Mouse (Mus musculus) intestine, embryonic 15.5 days (tissue): ENCODE results near the gene Trim66. TPM values are rescaled to one million over a fixed set of nuclear protein-coding genes. Genes with fewer than 3 reads are reported as not detected.

Experiments
- ATAC-seq: fragments of 200-750 bp; cut with Nextera tagmentation; 2 replicates; pipeline ENCODE4 v1.8.0; 2017; ENCODE audit warnings: moderate TSS enrichment, moderate library complexity
- H3K27ac ChIP-seq: fragments of 300-500 bp; sonication (generic); 2 replicates; pipeline ENCODE4 v1.5.1; 2015; ENCODE audit warnings: mild to moderate bottlenecking, inconsistent platforms
- H3K27me3 ChIP-seq: fragments of 300-500 bp; sonication (generic); replicated peaks from 2 replicates; pipeline ENCODE4 v1.6.1; 2015; ENCODE audit warnings: inconsistent platforms
- H3K36me3 ChIP-seq: fragments of 300-500 bp; sonication (generic); 2 replicates; pipeline ENCODE4 v1.6.1; 2015; ENCODE audit warnings: inconsistent platforms
- H3K4me1 ChIP-seq: fragments of 300-500 bp; sonication (generic); replicated peaks from 2 replicates; pipeline ENCODE4 v1.6.1; 2015; ENCODE audit warnings: inconsistent platforms
- H3K4me2 ChIP-seq: fragments of 300-500 bp; sonication (generic); replicated peaks from 2 replicates; pipeline ENCODE4 v1.6.1; 2015; ENCODE audit warnings: mild to moderate bottlenecking, inconsistent platforms
- H3K4me3 ChIP-seq: fragments of 300-500 bp; sonication (generic); replicated peaks from 2 replicates; pipeline ENCODE4 v1.5.1; 2015; ENCODE audit warnings: inconsistent platforms
- H3K9ac ChIP-seq: fragments of 300-500 bp; sonication (generic); 2 replicates; pipeline ENCODE4 v1.6.1; 2015; ENCODE audit warnings: inconsistent platforms
- H3K9me3 ChIP-seq: fragments of 300-500 bp; sonication (generic); 2 replicates; pipeline ENCODE4 v1.6.1; 2016; ENCODE audit warnings: inconsistent platforms
- WGBS: fragments of 180-500 bp; shearing (Covaris S2); methylation state at CpG from one replicate; pipeline ENCODE4 v1.1.7; 2015; 5-methylcytosine and 5-hydroxymethylcytosine counted together
- polyA plus RNA-seq: library from polyadenylated mRNA; unstranded; fragments of >200 nt; fragmentation: Nextera tagmentation; extraction: Ambion mirVana; gene quantifications from 2 replicates; pipeline ENCODE4 v1.2.1, GENCODE M21; 2015

Gene Trim66
- polyA plus RNA-seq, 1 experiment from 2014 or later = 0.01 TPM

GRCm38 (mm10) chr7:109518838-109519696 lies 11.1 kb upstream of the Trim66 start, which contains the start of gene Rpl27a:
Gene Rpl27a (plus strand): TSS chr7:109519147.
- Histone ChIP-seq H3K4me1 (peaks cover 14% of the 10 kb centered on the region), H3K9ac (peak within 1 kb of the TSS; percentile 98), H3K9me3 (no peaks in the 10 kb centered on the region), H3K36me3 (peaks cover 15% of the 10 kb centered on the region), H3K27me3 (no peaks in the 10 kb centered on the region), H3K4me2 (peak within 1 kb of the TSS; percentile 79), H3K27ac (peak within 1 kb of the TSS; percentile 93), H3K4me3 (peak within 1 kb of the TSS; percentile 96)
- peak; percentile 96 for ATAC-seq
- under 1% methylated on average over 72 of the region's 72 CpGs for WGBS

DNA sequence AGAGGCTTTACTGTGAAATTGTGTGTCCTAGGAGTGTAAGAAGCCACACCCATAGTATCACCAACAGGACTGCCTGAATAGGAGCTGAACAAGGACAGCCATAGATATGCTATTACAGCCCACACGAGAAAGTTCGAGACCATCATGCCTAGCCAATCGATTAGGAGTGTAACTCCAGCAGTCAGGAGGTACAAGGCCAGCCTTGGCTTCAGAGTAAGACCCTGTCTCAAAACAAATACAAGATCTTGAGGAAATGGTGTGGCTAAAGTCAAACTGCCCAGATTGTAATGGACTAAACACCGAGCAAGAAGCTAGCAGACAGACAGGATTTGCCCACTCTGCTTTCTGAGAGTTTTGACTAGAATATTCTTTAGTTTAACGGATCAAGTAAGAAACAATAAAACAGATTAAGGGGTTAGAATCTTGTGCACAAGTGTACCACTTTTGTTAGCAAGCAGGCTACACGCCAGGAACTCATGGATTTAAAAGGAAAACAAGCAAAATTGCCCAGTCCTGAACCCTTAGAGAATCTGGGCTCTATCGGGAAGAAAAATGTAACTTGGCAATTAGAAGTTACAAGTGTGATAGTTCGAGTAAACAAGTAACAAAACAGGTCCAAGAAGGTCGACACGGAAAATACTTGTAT lies 10.2 kb upstream of the Trim66 start:
- peak overlapping the region; percentile 96 for H3K4me3 ChIP-seq
- H3K27me3 ChIP-seq = no peaks in the 10 kb centered on the region
- ATAC-seq = peak; percentile 24; the same call in 1 of the 2 replicates
- peak overlapping the region; percentile 61 for H3K4me2 ChIP-seq
- H3K9me3 ChIP-seq = no peaks in the 10 kb centered on the region
- peaks cover 14% of the 10 kb centered on the region for H3K4me1 ChIP-seq
- peak overlapping the region; percentile 93 for H3K27ac ChIP-seq
- H3K36me3 ChIP-seq = peaks cover 9% of the 10 kb centered on the region; the same call in 1 of the 2 replicates
- peak overlapping the region; percentile 45 for H3K9ac ChIP-seq
- 12% methylated on average over 10 of the region's 10 CpGs for WGBS

- no peaks in the 10 kb centered on the region for H3K27me3 ChIP-seq
- no peak for ATAC-seq
- H3K4me2 ChIP-seq = no peak overlapping the region
- peaks cover 14% of the 10 kb centered on the region for H3K4me1 ChIP-seq
- H3K27ac ChIP-seq = no peak overlapping the region
- 90% methylated on average over 3 of the region's 3 CpGs for WGBS
- H3K36me3 ChIP-seq = no peaks in the 10 kb centered on the region
- H3K9ac ChIP-seq = no peak overlapping the region
- no peak overlapping the region for H3K4me3 ChIP-seq
- H3K9me3 ChIP-seq = no peaks in the 10 kb centered on the region
These were observed 8.6 kb upstream of the Trim66 start for GRCm38 (mm10) chr7:109516500-109516899.

GRCm38 (mm10) chr7:109511838-109512237 lies 3.9 kb upstream of the Trim66 start:
- H3K9ac ChIP-seq = no peak overlapping the region
- H3K9me3 ChIP-seq = no peaks in the 10 kb centered on the region
- no peaks in the 10 kb centered on the region for H3K4me1 ChIP-seq
- H3K36me3 ChIP-seq = no peaks in the 10 kb centered on the region
- 84% methylated on average over 3 of the region's 3 CpGs for WGBS
- no peak overlapping the region for H3K4me3 ChIP-seq
- H3K4me2 ChIP-seq = no peak overlapping the region
- no peak for ATAC-seq
- H3K27ac ChIP-seq = no peak overlapping the region
- no peaks in the 10 kb centered on the region for H3K27me3 ChIP-seq

DNA sequence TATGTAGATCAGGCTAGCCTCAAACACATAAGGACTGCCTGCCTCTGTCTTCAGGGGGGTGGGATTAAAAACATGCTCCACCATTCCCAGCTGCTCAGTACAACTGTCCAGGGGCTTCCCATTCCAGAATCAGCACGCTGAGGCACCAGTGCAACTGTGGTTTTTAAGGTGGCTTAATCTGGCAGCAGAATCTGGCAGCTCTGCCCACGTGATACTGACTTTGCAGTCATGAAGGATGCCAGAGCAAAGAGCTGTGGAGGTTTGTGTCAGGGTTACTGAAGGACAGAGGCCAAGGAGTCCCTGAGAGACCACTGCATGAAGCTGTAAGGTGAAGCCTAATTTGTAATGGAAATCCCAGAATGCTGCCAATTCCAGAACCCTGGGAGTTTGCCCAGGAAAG lies 2.9 kb upstream of the Trim66 start:
- Histone ChIP-seq H3K9ac (no peak overlapping the region), H3K4me2 (no peak overlapping the region), H3K4me3 (no peak overlapping the region), H3K4me1 (no peaks in the 10 kb centered on the region), H3K27ac (no peak overlapping the region), H3K9me3 (no peaks in the 10 kb centered on the region), H3K27me3 (no peaks in the 10 kb centered on the region), H3K36me3 (no peaks in the 10 kb centered on the region)
- 62% methylated on average over 2 of the region's 2 CpGs for WGBS
- ATAC-seq = no peak

DNA sequence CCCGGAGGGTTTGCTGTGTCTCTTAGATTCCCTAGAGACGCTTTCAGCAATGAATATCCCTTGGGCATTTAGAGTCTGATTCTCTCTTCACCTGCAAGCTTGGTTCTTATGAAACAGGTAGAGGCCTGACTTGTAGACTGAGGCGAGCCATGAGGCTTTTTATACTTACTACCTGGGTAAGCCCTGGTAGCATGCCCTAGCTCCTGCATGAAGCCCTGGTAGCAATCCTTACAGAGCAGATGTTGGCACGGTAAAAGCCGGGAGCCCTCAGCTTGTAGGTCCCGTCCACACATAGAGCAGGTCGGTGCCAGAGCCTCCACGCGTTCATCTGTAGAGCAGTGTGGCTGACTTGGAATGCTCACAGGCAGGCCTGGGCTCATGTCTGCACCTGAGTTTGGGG lies 362 bp downstream of the Trim66 start:
- Histone ChIP-seq H3K9ac (no peak overlapping the region), H3K4me3 (no peak overlapping the region), H3K27me3 (no peaks in the 10 kb centered on the region), H3K36me3 (no peaks in the 10 kb centered on the region), H3K4me1 (no peaks in the 10 kb centered on the region), H3K9me3 (no peaks in the 10 kb centered on the region), H3K27ac (no peak overlapping the region), H3K4me2 (no peak overlapping the region)
- ATAC-seq = no peak
- WGBS = 50% methylated on average over 9 of the region's 9 CpGs

DNA sequence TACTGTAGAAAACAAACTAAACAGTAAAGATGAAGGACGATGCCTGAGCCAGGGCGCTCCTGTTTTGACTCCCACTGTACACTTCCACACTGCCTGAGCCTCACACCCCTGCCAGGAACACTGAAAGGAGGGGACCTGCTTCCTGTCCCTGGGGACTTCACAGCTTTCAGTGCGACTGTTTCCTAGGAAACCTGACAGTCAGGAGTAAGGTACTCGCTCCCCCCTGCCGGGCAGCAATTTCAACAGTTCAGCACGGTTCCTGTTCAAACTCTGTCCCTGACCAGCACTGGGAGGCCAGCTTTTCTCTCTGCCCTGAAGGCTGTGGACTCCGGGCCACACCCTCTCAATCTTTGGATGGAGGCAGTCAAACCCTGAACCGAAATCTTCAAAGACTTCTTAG lies 815 bp downstream of the Trim66 start:
- no peak overlapping the region for H3K27ac ChIP-seq
- no peak overlapping the region for H3K4me3 ChIP-seq
- no peak overlapping the region for H3K4me2 ChIP-seq
- H3K36me3 ChIP-seq = no peaks in the 10 kb centered on the region
- H3K4me1 ChIP-seq = no peaks in the 10 kb centered on the region
- no peak overlapping the region for H3K9ac ChIP-seq
- WGBS = 14% methylated on average over 8 of the region's 8 CpGs
- ATAC-seq = no peak
- no peaks in the 10 kb centered on the region for H3K27me3 ChIP-seq
- no peaks in the 10 kb centered on the region for H3K9me3 ChIP-seq

DNA sequence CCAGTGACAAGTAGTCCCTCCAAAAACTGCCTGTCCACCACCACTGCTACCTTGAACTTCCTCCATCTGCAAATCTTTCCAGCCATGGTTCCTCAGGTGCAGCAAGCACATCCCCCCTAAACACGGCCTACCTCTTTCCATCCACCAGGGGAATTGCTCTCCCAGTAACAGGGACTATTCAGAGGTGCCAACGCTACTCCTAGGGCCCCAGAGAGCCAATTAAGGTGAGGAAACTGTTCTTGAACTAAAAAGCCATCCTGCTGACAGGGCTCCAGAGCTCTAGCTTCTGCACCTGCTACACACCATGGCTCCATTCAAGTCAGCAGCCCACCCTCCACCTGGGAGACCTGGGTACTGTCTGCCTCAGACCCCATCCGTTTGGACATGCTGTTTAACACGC lies 10.4 kb downstream of the Trim66 start:
- Histone ChIP-seq H3K27ac (no peak overlapping the region), H3K4me2 (no peak overlapping the region), H3K9ac (no peak overlapping the region), H3K27me3 (peaks cover 8% of the 10 kb centered on the region; the same call in 1 of the 2 replicates), H3K36me3 (no peaks in the 10 kb centered on the region), H3K9me3 (no peaks in the 10 kb centered on the region), H3K4me3 (no peak overlapping the region), H3K4me1 (0 out of 2 replicates have a peak, but pooled peaks cover 5% of the 10 kb centered on the region)
- no peak for ATAC-seq
- 67% methylated on average over 4 of the region's 4 CpGs for WGBS

DNA sequence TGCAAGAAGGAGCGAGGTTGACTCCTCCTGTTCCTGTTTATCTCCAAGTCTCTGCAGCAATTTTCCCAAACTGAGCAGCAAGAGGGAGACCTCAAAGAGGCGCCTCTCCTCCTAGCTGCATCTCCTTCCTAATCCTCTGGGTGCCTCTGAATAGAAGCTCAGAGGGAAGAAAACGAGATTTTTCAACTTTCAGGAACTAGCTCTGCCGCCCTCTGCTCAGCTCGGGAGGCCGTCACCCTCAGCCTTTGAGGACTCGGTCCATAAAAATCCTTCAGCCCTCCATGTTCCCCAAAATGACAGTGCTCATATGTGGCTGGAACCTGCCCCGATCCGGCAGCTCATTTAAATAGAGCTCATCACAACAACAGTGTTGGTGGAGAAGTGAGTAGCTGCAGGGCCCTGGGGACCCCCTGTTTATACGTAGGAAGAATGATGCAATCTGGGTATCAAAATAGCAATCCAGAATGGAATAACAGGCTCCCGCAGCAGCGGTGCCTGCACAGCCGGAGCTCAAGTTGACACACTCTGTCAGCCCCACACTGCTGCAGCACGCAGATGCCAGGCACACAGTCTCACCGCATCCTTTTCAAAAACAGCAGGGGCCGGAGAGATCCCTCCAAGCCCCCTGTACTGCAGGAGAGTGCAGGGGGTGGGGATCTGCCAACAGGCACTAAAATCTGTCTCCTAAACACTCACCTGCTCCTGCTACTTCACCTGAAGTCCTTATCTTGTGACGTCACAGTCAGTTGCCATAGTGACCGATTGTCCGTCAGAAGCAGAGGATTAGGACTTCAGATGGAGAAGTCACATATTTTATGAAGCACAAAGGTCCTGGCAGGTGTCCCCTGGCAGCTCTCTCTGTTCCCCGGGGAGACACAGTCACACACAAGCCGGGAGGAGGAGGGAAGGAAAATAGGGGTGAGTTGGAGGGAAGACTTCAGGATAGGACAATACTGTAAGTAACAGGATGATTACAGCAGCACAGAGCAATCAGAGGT lies 14.3 kb downstream of the Trim66 start:
- peak overlapping the region; percentile 24 for H3K4me2 ChIP-seq
- no peak for ATAC-seq
- H3K4me3 ChIP-seq = no peak overlapping the region

GRCm38 (mm10) chr7:109492616-109493318 lies 15.2 kb downstream of the Trim66 start:
- Histone ChIP-seq H3K4me3 (no peak overlapping the region), H3K4me2 (no peak overlapping the region), H3K4me1 (0 out of 2 replicates have a peak, but pooled peaks cover 5% of the 10 kb centered on the region)

More for the DNA sequence above, 14.3 kb downstream of the Trim66 start:
- Histone ChIP-seq H3K27me3 (peaks cover 8% of the 10 kb centered on the region; the same call in 1 of the 2 replicates), H3K9ac (no peak overlapping the region), H3K36me3 (no peaks in the 10 kb centered on the region), H3K27ac (no peak overlapping the region), H3K4me1 (0 out of 2 replicates have a peak, but pooled peaks cover 5% of the 10 kb centered on the region), H3K9me3 (no peaks in the 10 kb centered on the region)
- 17% methylated on average over 21 of the region's 21 CpGs for WGBS

GRCm38 (mm10) chr7:109484221-109484620 lies 23.7 kb downstream of the Trim66 start:
- H3K27ac ChIP-seq = no peak overlapping the region
- 76% methylated on average over 5 of the region's 5 CpGs for WGBS

More at GRCm38 (mm10) chr7:109492616-109493318, 15.2 kb downstream of the Trim66 start:
- Histone ChIP-seq H3K36me3 (no peaks in the 10 kb centered on the region), H3K9me3 (no peaks in the 10 kb centered on the region), H3K9ac (no peak overlapping the region), H3K27ac (no peak overlapping the region), H3K27me3 (peaks cover 8% of the 10 kb centered on the region; the same call in 1 of the 2 replicates)
- ATAC-seq = no peak
- WGBS = 60% methylated on average over 18 of the region's 18 CpGs

More at GRCm38 (mm10) chr7:109484221-109484620, 23.7 kb downstream of the Trim66 start:
- Histone ChIP-seq H3K36me3 (no peaks in the 10 kb centered on the region), H3K4me1 (no peaks in the 10 kb centered on the region), H3K4me3 (no peak overlapping the region), H3K9ac (no peak overlapping the region), H3K9me3 (no peaks in the 10 kb centered on the region), H3K4me2 (no peak overlapping the region), H3K27me3 (no peaks in the 10 kb centered on the region)
- no peak for ATAC-seq
